Mouse (Mus musculus) left cerebral cortex, adult 2 months (tissue): ENCODE data around the gene Sephs2. TPM values are rescaled to one million over a fixed set of nuclear protein-coding genes. Genes with fewer than 3 reads are reported as not detected.
A peak's percentile ranks its signal among the peaks of the same experiment; 100 is the strongest.

Experiments
- DNase-seq, 2 experiments: peaks; one replicate each; pipeline ENCODE4 v3.0.0; 2021 to 2022; ENCODE audit warnings: low spot score in 2 of 2, mixed read lengths in 1 of 2; ENCODE audit errors: extremely low spot score in 1 of 2
- H3K27ac ChIP-seq: fragments of 200-600 bp; 2 replicates; pipeline ENCODE4 v1.8.1; 2022
- H3K4me3 ChIP-seq: fragments of 200-600 bp; 2 replicates; pipeline ENCODE4 v1.8.1; 2022
- CTCF ChIP-seq: fragments of 200-600 bp; IDR thresholded peaks from 2 replicates; pipeline ENCODE4 v1.8.1; 2022; ENCODE audit warnings: antibody characterized with exemption, mild to moderate bottlenecking, moderate library complexity
- intact Hi-C: fragments of 180-260 bp; cut with DNase I; formaldehyde crosslinking; loops from one replicate; pipeline ENCODE4 v1.15.1; 2025
- total RNA-seq, 2 experiments: library from RNA; stranded (reverse); gene quantifications; 2 replicates each; pipeline ENCODE4 v1.2.3; 2021

Gene Sephs2
- total RNA-seq, 2 experiments from 2014 or later: 33.0 to 39.8 TPM

DNA sequence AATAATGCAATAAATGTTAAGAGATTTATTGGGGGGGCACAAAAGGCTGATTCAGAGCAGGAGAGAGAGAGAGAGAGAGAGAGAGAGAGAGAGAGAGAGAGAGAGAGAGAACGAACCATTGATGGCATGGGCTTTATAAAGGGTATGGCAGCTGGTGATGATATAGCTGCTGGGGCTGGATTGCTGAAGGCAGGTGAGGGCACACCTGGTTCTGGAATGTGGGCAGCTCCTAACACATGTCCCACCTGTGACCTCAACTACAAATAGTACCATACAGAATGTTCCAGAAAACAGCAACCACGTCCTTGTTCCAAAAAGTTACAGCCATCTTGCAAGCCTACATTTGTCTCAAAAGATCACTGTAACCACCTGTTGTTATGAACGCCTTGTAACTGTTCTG is 42.5 kb downstream of the Sephs2 start:
- TF ChIP-seq CTCF: no peak
- H3K4me3 ChIP-seq: peak overlapping the region; percentile 96
- no peak overlapping the region for H3K27ac ChIP-seq
- intact Hi-C loops: no loop called here
- no peak for DNase-seq

DNA sequence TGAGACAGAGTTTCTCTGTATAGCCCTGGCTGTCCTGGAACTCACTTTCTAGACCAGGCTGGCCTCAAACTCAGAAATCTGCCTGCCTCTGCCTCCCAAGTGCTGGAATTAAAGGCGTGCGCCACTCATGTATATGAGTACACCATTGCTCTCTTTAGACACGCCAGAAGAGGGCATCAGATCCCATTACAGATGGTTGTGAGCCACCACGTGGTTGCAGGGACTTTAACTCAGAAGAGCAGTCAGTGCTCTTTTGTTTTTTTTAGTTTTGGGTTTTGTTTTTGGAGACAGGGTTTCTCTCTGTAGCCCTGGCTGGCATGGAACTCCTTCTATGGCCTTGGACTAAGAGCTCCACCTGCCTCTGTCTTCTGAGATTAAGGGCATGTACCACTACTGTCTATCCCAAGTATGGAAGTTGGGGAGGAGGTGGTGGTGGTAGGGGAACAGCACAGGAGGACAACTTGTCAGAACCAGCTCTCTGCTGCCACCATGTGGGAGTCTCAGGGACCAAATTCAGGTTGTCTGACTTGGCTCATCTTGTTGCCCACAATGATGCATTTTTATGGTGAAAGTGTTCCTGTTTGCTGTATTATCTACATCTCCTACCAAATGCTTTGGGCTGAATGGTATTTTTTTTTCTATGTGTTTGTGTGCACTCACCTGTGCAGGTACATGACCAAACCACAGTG is 45.1 kb downstream of the Sephs2 start:
- intact Hi-C loops: loop anchor here (2.0 kb wide), 1 partner anchor 14 kb away; no protein-coding TSS in a partner anchor

DNA sequence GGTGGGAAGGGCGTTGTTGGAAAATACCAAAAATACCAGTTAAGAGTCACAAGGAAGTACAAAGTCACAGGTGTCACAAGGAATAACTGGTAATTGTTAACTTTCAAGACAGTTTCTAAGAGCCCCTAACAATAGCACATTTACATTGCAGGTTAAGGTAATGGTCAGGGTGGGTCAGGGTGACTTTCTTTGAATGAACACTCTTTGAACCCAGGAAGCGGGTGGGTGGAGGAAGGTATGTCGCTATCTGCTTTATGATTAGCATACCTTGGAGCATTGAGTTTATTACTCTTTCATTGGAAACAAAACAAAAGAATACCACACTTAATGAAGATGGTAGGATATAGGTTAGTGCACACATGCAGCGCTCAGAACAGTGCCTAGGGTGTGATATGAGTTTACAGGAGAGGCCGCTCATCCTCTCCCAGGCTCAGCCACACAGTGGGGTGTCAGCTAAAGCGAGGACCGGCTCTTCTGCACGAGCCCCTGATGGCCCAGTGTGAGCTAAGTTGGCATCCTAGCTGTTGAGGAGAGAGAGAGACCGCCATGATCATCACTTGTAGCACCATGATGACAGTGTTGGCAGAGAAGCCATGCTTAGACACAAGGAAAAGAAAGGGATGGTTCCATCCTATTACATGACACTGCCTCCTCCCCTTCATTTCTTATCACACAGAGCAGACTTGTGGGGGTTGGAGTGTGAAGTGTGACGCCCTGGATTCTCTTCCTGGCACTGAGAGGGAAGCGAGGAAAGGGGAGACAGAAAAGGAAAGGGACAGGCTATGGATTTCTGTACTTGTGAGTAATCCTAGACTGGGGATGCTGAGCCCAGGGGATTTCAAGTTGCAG is 48.5 kb downstream of the Sephs2 start:
- TF ChIP-seq CTCF: no peak
- intact Hi-C loops: no loop called here
- Histone ChIP-seq H3K27ac (no peak overlapping the region), H3K4me3 (no peak overlapping the region)
- no peak for DNase-seq

More for the DNA sequence above, 45.1 kb downstream of the Sephs2 start:
- peak; percentile 79 for TF ChIP-seq CTCF
- Histone ChIP-seq H3K4me3 (no peak overlapping the region), H3K27ac (no peak overlapping the region)
- DNase-seq: peak; percentile 72 to 81

DNA sequence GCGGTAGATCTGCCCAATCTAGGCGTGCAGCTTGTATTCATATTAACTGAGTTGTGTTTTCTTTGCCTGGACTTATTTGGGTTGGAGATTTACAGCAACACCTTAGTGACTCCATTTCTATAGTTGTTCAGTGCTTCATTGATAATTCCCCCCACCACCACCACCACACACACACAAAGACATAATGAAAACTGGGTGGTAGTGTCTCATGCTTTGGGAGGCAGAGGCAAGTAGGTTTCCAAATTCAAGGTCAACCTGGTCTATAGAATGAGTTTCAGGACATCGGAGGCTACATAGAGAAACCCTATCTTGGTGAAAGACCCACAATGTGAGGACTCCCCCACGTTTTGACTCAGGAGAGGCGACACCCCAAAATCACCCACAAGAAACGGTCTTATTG is 49.2 kb downstream of the Sephs2 start:
- Histone ChIP-seq H3K27ac (no peak overlapping the region), H3K4me3 (no peak overlapping the region)
- intact Hi-C loops: no loop called here
- DNase-seq: no peak
- no peak for TF ChIP-seq CTCF

DNA sequence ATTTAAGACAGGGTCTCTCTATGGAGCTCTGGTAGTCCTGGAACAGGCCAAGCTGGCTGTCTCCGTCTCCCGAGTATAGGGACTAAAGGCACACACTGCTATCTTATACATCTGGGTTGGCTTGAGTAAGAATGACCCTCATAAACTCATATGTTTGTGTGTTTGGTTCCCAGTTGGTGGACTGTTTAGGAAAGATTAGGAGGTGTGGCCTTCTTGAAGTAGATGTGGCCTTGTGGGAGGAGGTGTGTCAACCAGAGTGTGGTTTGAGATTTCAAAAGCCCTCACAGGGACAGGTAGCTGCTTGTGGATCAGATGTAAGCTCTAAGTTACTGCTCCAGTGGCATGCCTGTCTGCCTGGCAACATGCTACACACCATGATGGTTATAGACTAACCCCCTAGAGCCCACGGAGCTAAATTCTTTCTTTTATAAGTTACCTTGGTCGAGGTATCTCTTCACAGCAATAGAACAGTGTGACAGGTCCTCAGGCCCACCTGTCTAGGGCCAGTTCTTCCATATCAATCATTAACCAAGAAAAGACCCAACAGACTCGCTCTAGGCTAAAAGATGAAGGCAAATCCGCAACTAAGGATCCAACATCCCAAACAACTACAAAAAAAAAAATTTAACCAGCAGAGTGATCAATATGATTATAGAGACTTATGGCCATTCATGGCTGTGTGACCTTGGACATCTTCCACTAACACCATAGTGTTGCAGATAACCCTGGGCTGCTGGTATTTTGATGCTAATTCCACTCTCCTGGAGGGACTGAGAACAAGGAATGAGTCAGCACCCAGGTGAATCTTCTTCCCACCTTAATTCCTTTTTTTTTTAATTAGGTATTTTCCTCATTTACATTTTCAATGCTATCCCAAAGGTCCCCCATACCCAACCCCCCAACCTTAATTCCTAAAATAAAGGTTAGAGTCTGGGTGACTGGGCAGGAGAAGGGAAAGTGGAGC is 50.1 kb downstream of the Sephs2 start:
- no peak overlapping the region for H3K4me3 ChIP-seq
- no peak overlapping the region for H3K27ac ChIP-seq
- TF ChIP-seq CTCF: no peak
- no peak for DNase-seq
- intact Hi-C loops: no loop called here

DNA sequence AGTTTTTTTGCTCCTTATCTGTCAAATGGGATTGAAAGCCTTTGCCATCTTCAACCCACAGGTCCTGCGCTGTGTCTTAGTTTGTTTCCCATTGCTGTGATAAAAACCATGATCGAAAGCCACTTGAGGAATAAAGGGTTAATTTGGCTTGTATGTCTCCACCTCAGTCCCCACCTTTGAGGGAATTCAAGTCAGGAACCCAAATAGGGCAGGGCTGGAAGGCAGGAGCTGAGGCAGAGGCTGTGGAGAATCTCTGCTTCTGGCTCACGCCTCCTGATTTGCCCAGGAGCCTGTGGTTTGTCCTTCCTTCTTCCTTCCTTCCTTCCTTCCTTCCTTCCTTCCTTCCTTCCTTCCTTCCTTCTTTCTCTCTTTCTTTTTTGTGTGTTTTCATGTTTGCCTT is 50.7 kb downstream of the Sephs2 start:
- TF ChIP-seq CTCF: no peak
- Histone ChIP-seq H3K27ac (no peak overlapping the region), H3K4me3 (no peak overlapping the region)
- intact Hi-C loops: no loop called here
- DNase-seq: no peak

Other genes with a start within 250 kb of the Sephs2 start
- gene Maz, start 247.0 kb downstream of the Sephs2 start, total RNA-seq: 100 to 1,000 TPM; 210 to 221 TPM
- 1 to 10 TPM; 4.4 to 9.7 TPM for gene Kif22, start 231.6 kb downstream of the Sephs2 start, total RNA-seq
- gene Zg16, start 186.7 kb downstream of the Sephs2 start, total RNA-seq: not detected
- 1 to 10 TPM; 1.2 TPM for gene AI467606, start 182.7 kb downstream of the Sephs2 start, total RNA-seq
- gene Qprt, start 151.8 kb downstream of the Sephs2 start, total RNA-seq: under 1 TPM; 0.28 to 0.32 TPM
- under 1 TPM; 0.18 to 0.23 TPM for gene Spn, start 136.2 kb downstream of the Sephs2 start, total RNA-seq
- 10 to 100 TPM; 77.7 to 80.8 TPM for gene Cd2bp2, start 78.0 kb downstream of the Sephs2 start, total RNA-seq
- 100 to 1,000 TPM in 1 of 2 experiments, 10 to 100 TPM in 1; 91.9 to 110 TPM for gene Tbc1d10b, start 65.6 kb downstream of the Sephs2 start, total RNA-seq
- gene Mylpf, start 65.2 kb downstream of the Sephs2 start, total RNA-seq: 1 to 10 TPM; 2.7 to 3.3 TPM
- 10 to 100 TPM; 17.8 to 20.5 TPM for gene Zfp553, start 41.0 kb downstream of the Sephs2 start, total RNA-seq
- 1 to 10 TPM; 3.5 to 6.4 TPM for gene Sept1, start 40.9 kb downstream of the Sephs2 start, total RNA-seq
- gene Zfp771, start 29.8 kb downstream of the Sephs2 start, total RNA-seq: 10 to 100 TPM; 58.8 to 68.6 TPM
- 10 to 100 TPM; 24.1 to 25.9 TPM for gene Dctpp1, start 13.3 kb downstream of the Sephs2 start, total RNA-seq
- gene Itgal, start 22.2 kb upstream of the Sephs2 start, total RNA-seq: under 1 TPM; 0.37 to 0.59 TPM
- 10 to 100 TPM; 13.4 to 14.3 TPM for gene Zfp768, start 71.5 kb upstream of the Sephs2 start, total RNA-seq
- 1 to 10 TPM; 6.5 to 8.1 TPM for gene Zfp747, start 102.0 kb upstream of the Sephs2 start, total RNA-seq
- gene 9130019O22Rik, start 113.1 kb upstream of the Sephs2 start, total RNA-seq: 1 to 10 TPM; 3.8 to 5.0 TPM
- gene E430018J23Rik, start 119.6 kb upstream of the Sephs2 start, total RNA-seq: 1 to 10 TPM; 7.6 to 9.3 TPM
- 1 to 10 TPM; 3.8 to 5.6 TPM for gene Zfp764, start 132.8 kb upstream of the Sephs2 start, total RNA-seq
- 10 to 100 TPM; 13.3 to 13.8 TPM for gene Zfp688, start 148.0 kb upstream of the Sephs2 start, total RNA-seq
- gene Zfp689, start 175.1 kb upstream of the Sephs2 start, total RNA-seq: 1 to 10 TPM; 5.5 to 6.7 TPM
- 10 to 100 TPM; 28.4 to 33.4 TPM for gene Prr14, start 185.6 kb upstream of the Sephs2 start, total RNA-seq
- 10 to 100 TPM; 62.3 to 63.9 TPM for gene Fbrs, start 205.1 kb upstream of the Sephs2 start, total RNA-seq
- 100 to 1,000 TPM; 122 to 126 TPM for gene Srcap, start 237.9 kb upstream of the Sephs2 start, total RNA-seq
- gene Gm42715, start 245.5 kb upstream of the Sephs2 start, total RNA-seq: 10 to 100 TPM; 12.6 TPM